Mouse (Mus musculus) common myeloid progenitor, adult 5-6 weeks (primary cell): ENCODE results near the gene Aunip. TPM values are rescaled to one million over a fixed set of nuclear protein-coding genes. Genes with fewer than 3 reads are reported as not detected.

Experiments used
- ATAC-seq: replicated peaks from 2 replicates; pipeline ENCODE4 v1.8.0; 2016; ENCODE audit warnings: low read depth, mild to moderate bottlenecking, moderate TSS enrichment, inconsistent platforms; ENCODE audit not compliant: poor library complexity, severe bottlenecking
- total RNA-seq: library from RNA; stranded (forward); fragments of 200-1000, 187-1606 nt; gene quantifications from 2 replicates; pipeline ENCODE4 v1.2.3, GENCODE M21; 2017

The Aunip gene
- total RNA-seq, 1 experiment from 2014 or later = 32.6 TPM

GRCm38 (mm10) chr4:134572449-134573300 is 61.9 kb downstream of the Aunip start:
- no peak for ATAC-seq

Other genes with a start within 250 kb of the Aunip start
- gene Pdik1l, start 223.1 kb upstream of the Aunip start, total RNA-seq = 27.9 and 36.1 TPM in 2 replicates
- gene Trim63, start 195.9 kb upstream of the Aunip start, total RNA-seq = not detected in 2 replicates
- not detected in 2 replicates for gene Slc30a2, start 167.8 kb upstream of the Aunip start, total RNA-seq
- not detected in 2 replicates for gene Extl1, start 127.1 kb upstream of the Aunip start, total RNA-seq
- 16.4 and 18.4 TPM in 2 replicates for gene Pafah2, start 114.7 kb upstream of the Aunip start, total RNA-seq
- 1,614 and 1,654 TPM in 2 replicates for gene Stmn1, start 42.7 kb upstream of the Aunip start, total RNA-seq
- gene Paqr7, start 14.3 kb upstream of the Aunip start, total RNA-seq = 10.6 and 12.6 TPM in 2 replicates
- gene Mtfr1l, start 24.4 kb downstream of the Aunip start, total RNA-seq = 46.2 and 52.7 TPM in 2 replicates
- gene Selenon, start 41.2 kb downstream of the Aunip start, total RNA-seq = 6.5 and 9.7 TPM in 2 replicates
- gene Man1c1, start 193.3 kb downstream of the Aunip start, total RNA-seq = 1.2 and 1.6 TPM in 2 replicates